Mouse (Mus musculus) brain, embryonic 14.5 days (tissue): ENCODE data around the gene Ppp4r3a.

Source experiments
- CTCF ChIP-seq: fragments of 200-500 bp; IDR thresholded peaks from 2 replicates; pipeline ENCODE4 v1.5.1; 2012; ENCODE audit warnings: inconsistent platforms, mild to moderate bottlenecking, moderate library complexity, borderline replicate concordance; ENCODE audit not compliant: insufficient read depth, insufficient read length; ENCODE audit errors: extremely low read depth
- POLR2A ChIP-seq: fragments of 200-500 bp; IDR thresholded peaks from 2 replicates; pipeline ENCODE4 v1.6.1; 2012; ENCODE audit warnings: mild to moderate bottlenecking, inconsistent platforms, borderline replicate concordance; ENCODE audit not compliant: poor library complexity, insufficient read depth, insufficient read length, severe bottlenecking; ENCODE audit errors: extremely low read depth

DNA sequence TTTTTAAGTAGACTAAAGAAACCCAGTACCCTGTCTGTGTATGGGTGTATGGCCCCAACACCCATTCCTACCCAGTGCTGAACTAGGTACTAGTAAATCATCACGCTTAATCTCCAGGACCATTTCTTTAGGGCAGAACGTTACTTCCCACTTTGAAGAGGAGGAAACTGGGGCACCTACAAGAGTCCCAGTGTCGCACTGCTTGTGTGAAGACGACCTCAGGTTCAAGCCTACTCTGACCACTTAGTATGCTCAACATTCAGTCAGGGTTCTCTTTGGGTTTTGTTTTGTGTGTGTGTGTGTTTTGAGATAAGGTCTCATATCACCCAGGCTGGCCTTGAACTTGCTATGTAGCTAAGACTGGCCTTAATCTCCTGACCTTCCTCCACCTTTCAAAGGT, 57.5 kb downstream of the Ppp4r3a start:
- TF ChIP-seq POLR2A (no peak), CTCF (no peak)
